Mouse (Mus musculus): ENCODE data around the gene Adam19. TPM values are rescaled to one million over a fixed set of nuclear protein-coding genes. Genes with fewer than 3 reads are reported as not detected.

Adam19 gene
- polyA plus RNA-seq, 1 experiment from 2014 or later: 4.5 TPM

DNA sequence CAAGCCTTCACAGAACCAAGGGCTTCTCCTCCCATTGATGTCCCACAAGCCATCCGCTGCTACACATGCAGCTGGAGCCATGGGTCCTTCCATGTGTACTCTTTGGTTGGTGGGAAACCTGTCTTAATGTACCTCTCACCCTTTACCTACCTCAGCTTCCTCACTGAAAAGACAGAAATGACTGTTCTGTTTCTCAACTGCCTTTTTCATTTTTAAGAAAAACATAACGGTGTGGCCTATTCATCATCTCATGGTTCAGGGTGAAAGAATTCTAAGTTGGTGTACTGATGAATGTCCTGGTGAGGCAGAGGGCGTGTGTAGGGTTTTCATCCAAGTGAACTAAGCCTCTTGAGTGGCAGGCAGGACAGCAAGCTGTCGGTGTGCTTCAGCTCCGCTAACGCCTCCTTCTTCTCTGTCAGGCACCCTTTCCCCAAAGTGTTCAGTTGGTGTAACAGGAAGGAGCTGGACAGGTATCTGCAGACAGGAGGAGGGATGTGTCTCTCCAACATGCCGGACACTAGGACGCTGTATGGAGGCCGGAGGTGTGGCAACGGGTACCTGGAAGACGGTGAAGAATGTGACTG is 71.1 kb downstream of the Adam19 start:
- Histone ChIP-seq H3K27me3 (replicated peaks; ENCODE audit: control insufficient read depth, insufficient read depth, low read length) (no peaks in the 10 kb centered on the region), H3K4me2 (ENCODE audit: low read length) (no peak overlapping the region), H3K9me3 (replicated peaks; ENCODE audit: control insufficient read depth, low read length) (no peaks in the 10 kb centered on the region), H3K9ac (ENCODE audit: low read length) (no peak overlapping the region), H3K4me3 (ENCODE audit: low read depth, low read length) (no peak overlapping the region), H3K36me3 (ENCODE audit: control insufficient read depth, insufficient read depth, low read length) (peaks cover 11% of the 10 kb centered on the region; the same call in 1 of the 2 replicates), H3K27ac (ENCODE audit: low read depth, low read length) (no peak overlapping the region), H3K4me1 (ENCODE audit: control insufficient read depth, insufficient read depth, low read length) (no peaks in the 10 kb centered on the region)
- DNase-seq (ENCODE audit: low spot score) (no peak), ATAC-seq (no peak)
- WGBS: 92% methylated on average over 11 of the region's 11 CpGs

DNA sequence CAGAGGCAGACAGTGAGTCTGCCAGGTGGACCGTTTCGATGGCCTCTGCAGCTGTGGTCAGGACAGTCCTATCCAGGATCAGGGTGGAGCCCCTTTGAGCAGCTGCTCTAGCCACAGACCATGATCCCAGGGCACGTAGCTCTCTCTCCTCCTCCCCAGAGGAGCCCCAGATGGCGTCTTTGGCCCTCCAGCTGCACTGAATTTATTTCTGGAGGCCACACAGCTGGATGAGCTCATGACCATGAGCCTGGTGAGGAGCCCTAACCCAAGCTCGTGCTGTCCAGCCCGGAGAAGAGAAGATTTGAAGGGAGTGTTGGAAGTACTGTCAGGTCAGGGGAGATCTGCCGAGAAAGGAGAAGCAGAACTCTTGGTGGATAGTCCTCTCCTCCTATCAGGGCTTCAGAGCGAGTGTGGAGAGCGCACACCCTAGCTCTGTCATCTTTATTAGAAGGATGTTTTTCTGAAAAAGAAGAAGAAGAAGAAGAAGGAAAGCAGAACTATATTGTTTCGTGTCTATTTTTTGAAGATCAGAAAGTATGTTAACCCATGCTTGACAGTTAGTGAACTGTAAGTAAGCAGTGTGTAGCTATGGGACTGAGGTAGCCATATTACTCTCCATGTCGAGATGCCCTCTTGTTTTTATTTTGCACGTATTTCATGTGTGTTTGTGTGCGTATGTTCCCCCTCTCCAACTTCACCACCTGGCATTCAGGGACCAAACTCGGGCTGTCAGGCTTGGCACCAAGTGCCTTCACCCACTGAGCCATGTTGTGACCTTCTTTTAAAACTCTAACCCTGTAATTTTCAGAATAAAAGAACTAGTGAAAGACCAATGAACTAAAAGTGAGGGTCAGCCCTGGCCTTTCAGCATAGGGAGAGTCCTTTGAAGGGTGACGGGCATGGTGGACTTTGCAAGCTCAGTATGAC is 72.1 kb downstream of the Adam19 start:
- no peak for DNase-seq (ENCODE audit: low spot score)
- Histone ChIP-seq H3K36me3 (ENCODE audit: control insufficient read depth, insufficient read depth, low read length) (peaks cover 11% of the 10 kb centered on the region; the same call in 1 of the 2 replicates), H3K9me3 (replicated peaks; ENCODE audit: control insufficient read depth, low read length) (no peaks in the 10 kb centered on the region), H3K27me3 (replicated peaks; ENCODE audit: control insufficient read depth, insufficient read depth, low read length) (no peaks in the 10 kb centered on the region), H3K4me1 (ENCODE audit: control insufficient read depth, insufficient read depth, low read length) (no peaks in the 10 kb centered on the region), H3K27ac (ENCODE audit: low read depth, low read length) (no peak overlapping the region), H3K9ac (ENCODE audit: low read length) (no peak overlapping the region), H3K4me3 (ENCODE audit: low read depth, low read length) (no peak overlapping the region), H3K4me2 (ENCODE audit: low read length) (no peak overlapping the region)
- WGBS: 84% methylated on average over 15 of the region's 15 CpGs
- ATAC-seq: no peak

DNA sequence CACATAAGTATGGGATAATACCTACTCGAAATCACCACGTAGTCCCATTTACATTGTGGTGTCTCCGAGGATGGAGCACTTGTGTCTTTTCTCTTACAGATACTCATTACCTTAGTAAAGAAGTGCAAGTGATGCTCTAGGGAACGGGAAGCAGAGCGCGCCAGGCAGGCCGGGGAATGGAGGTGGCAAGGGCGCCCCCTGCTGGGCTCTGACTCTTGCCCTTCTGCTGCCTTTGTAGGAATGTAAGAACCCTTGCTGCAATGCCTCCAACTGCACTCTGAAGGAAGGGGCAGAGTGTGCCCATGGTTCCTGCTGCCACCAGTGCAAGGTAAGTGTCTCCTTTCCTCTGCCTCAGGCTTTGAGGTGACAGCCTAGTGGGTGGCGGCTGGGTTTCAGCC is 72.8 kb downstream of the Adam19 start:
- DNase-seq (ENCODE audit: low spot score): no peak
- no peak for ATAC-seq
- H3K36me3 ChIP-seq (ENCODE audit: control insufficient read depth, insufficient read depth, low read length): peaks cover 11% of the 10 kb centered on the region; the same call in 1 of the 2 replicates
- no peak overlapping the region for H3K9ac ChIP-seq (ENCODE audit: low read length)
- no peaks in the 10 kb centered on the region for H3K9me3 ChIP-seq (replicated peaks; ENCODE audit: control insufficient read depth, low read length)
- WGBS: 72% methylated on average over 9 of the region's 9 CpGs
- H3K4me3 ChIP-seq (ENCODE audit: low read depth, low read length): no peak overlapping the region
- no peak overlapping the region for H3K27ac ChIP-seq (ENCODE audit: low read depth, low read length)
- H3K4me1 ChIP-seq (ENCODE audit: control insufficient read depth, insufficient read depth, low read length): no peaks in the 10 kb centered on the region
- no peak overlapping the region for H3K4me2 ChIP-seq (ENCODE audit: low read length)
- no peaks in the 10 kb centered on the region for H3K27me3 ChIP-seq (replicated peaks; ENCODE audit: control insufficient read depth, insufficient read depth, low read length)

DNA sequence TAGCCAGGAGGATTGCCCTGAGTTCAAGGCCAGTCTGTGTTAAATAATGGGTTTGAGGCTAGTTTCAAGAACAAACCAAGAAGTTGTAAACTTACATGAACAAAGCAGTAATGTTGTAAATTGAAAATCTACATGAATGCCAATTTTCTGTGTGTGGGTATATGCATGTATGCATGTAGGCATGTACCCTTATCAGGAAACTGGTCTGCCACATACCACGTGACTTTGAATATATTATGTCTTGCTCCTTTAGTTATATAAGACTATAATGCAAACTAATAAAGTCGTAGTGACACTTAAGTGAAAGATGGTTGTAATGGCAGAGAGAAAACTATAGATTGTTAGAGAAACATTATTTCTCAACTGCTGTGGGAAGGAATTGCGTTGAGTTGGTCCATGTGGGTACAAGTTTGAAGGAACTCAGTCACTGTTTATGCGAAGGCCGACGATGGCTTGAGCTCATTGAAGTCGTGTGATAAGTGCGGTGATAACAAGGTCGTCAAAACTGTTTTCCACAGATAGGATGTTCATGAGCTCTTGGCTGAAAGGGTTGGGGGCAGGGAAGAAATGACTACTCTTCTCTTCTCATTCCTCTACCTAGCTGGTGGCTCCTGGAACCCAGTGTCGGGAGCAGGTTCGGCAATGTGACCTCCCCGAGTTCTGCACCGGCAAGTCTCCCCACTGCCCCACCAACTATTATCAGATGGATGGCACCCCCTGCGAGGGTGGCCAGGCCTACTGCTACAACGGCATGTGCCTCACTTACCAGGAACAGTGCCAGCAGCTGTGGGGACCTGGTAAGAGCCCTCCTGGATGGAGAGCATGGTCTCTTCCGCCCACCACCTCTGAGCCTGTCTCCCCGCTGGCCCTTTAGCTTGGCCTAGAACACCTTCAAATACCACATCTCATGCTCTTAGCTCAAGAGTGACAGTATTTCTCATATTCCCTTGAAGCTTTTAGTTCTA is 75.5 kb downstream of the Adam19 start:
- no peaks in the 10 kb centered on the region for H3K27me3 ChIP-seq (replicated peaks; ENCODE audit: control insufficient read depth, insufficient read depth, low read length)
- DNase-seq (ENCODE audit: low spot score) (no peak), ATAC-seq (no peak)
- no peak overlapping the region for H3K4me2 ChIP-seq (ENCODE audit: low read length)
- H3K4me1 ChIP-seq (ENCODE audit: control insufficient read depth, insufficient read depth, low read length): no peaks in the 10 kb centered on the region
- no peak overlapping the region for H3K4me3 ChIP-seq (ENCODE audit: low read depth, low read length)
- H3K36me3 ChIP-seq (ENCODE audit: control insufficient read depth, insufficient read depth, low read length): peaks cover 17% of the 10 kb centered on the region
- no peak overlapping the region for H3K27ac ChIP-seq (ENCODE audit: low read depth, low read length)
- H3K9ac ChIP-seq (ENCODE audit: low read length): no peak overlapping the region
- WGBS: 93% methylated on average over 17 of the region's 17 CpGs
- H3K9me3 ChIP-seq (replicated peaks; ENCODE audit: control insufficient read depth, low read length): no peaks in the 10 kb centered on the region

DNA sequence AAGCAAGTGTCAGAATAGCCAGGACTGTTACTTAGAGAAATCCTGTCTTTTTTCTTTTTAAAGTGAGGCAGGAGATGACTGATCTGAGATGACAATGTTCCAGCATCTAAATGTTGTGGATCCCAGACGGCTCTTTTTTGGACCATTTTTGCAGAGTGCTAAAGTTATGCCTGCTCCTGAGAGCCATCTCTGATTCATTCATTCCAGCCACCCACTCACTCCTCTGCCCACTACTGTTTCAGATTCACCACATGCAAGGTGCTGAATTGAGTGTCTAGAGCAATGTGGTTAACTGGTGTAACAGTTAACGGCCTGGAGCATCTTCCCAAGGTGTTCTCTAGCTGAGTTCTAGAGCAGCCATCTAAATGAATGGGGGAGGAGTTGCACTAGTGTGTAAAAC is 79.1 kb downstream of the Adam19 start:
- H3K9ac ChIP-seq (ENCODE audit: low read length): no peak overlapping the region
- no peak overlapping the region for H3K4me2 ChIP-seq (ENCODE audit: low read length)
- peaks cover 30% of the 10 kb centered on the region for H3K36me3 ChIP-seq (ENCODE audit: control insufficient read depth, insufficient read depth, low read length)
- no peak overlapping the region for H3K27ac ChIP-seq (ENCODE audit: low read depth, low read length)
- no peak for ATAC-seq
- H3K27me3 ChIP-seq (replicated peaks; ENCODE audit: control insufficient read depth, insufficient read depth, low read length): no peaks in the 10 kb centered on the region
- H3K9me3 ChIP-seq (replicated peaks; ENCODE audit: control insufficient read depth, low read length): no peaks in the 10 kb centered on the region
- H3K4me1 ChIP-seq (ENCODE audit: control insufficient read depth, insufficient read depth, low read length): no peaks in the 10 kb centered on the region
- no peak overlapping the region for H3K4me3 ChIP-seq (ENCODE audit: low read depth, low read length)
- WGBS: 94% methylated on average over 2 of the region's 2 CpGs
- DNase-seq (ENCODE audit: low spot score): no peak

DNA sequence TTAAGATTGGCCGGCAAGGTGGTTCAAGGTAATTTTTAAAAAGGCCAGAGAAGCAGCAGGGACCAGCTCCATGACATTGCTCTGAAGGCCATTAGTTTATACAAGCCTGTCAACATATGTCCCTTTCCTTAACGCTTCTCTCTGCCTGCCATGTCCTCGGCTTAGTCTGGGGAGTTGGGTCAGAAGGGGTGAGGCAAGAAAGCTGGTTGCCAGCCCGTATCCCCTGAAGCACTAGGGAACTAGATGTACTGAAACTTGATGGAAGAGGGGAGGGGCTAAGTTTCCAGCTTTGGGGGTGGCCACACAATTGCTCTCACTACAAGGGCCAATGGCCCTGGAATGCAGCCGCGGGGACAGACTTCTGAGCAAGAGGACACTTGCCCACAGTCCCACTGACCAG is 87.5 kb downstream of the Adam19 start:
- H3K36me3 ChIP-seq (ENCODE audit: control insufficient read depth, insufficient read depth, low read length): peaks cover 44% of the 10 kb centered on the region

DNA sequence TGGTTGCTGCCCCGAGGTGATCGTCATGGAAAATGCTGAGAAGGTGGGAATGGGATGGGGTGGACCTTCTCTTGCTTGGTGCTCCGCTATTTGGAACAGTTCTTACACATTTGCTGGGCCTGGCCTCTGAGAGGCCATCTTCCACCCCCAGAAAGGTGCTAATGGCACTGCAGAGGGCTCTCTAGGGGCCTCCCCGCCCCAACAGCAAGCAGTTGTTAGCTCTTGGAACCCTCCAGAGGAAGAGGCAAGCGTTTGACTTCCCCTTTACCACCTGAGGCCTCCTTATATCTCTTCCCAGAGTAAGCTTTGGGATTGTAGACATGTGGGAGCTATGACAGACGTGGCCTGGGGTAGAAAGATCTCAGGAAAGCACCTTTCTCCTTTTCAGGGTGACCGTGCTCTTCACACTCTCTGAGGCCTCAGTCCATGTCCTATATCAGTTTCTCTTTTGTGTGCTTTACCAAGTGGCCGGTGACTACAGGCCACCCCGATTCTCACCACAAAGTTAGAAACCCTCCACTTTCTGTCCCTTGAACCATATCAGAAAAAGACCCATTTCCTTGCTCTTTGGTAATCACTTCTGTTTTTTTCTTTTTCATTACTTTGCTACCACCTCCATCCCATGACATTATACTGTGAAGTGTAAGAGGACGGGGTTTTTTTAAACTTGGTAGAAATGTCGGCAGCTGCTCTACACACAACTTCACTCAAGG is 89.5 kb downstream of the Adam19 start:
- Histone ChIP-seq H3K27me3 (replicated peaks; ENCODE audit: control insufficient read depth, insufficient read depth, low read length) (no peaks in the 10 kb centered on the region), H3K36me3 (ENCODE audit: control insufficient read depth, insufficient read depth, low read length) (peaks cover 29% of the 10 kb centered on the region), H3K9ac (ENCODE audit: low read length) (no peak overlapping the region), H3K4me2 (ENCODE audit: low read length) (no peak overlapping the region), H3K4me1 (ENCODE audit: control insufficient read depth, insufficient read depth, low read length) (no peaks in the 10 kb centered on the region), H3K27ac (ENCODE audit: low read depth, low read length) (no peak overlapping the region), H3K9me3 (replicated peaks; ENCODE audit: control insufficient read depth, low read length) (no peaks in the 10 kb centered on the region), H3K4me3 (ENCODE audit: low read depth, low read length) (no peak overlapping the region)
- DNase-seq (ENCODE audit: low spot score): no peak
- no peak for ATAC-seq
- WGBS: 87% methylated on average over 11 of the region's 11 CpGs

More for the DNA sequence above, 87.5 kb downstream of the Adam19 start:
- DNase-seq (ENCODE audit: low spot score): no peak
- no peaks in the 10 kb centered on the region for H3K27me3 ChIP-seq (replicated peaks; ENCODE audit: control insufficient read depth, insufficient read depth, low read length)
- WGBS: 87% methylated on average over 6 of the region's 6 CpGs
- ATAC-seq: no peak
- no peak overlapping the region for H3K4me2 ChIP-seq (ENCODE audit: low read length)
- no peak overlapping the region for H3K27ac ChIP-seq (ENCODE audit: low read depth, low read length)
- no peaks in the 10 kb centered on the region for H3K4me1 ChIP-seq (ENCODE audit: control insufficient read depth, insufficient read depth, low read length)
- no peaks in the 10 kb centered on the region for H3K9me3 ChIP-seq (replicated peaks; ENCODE audit: control insufficient read depth, low read length)
- no peak overlapping the region for H3K9ac ChIP-seq (ENCODE audit: low read length)
- H3K4me3 ChIP-seq (ENCODE audit: low read depth, low read length): no peak overlapping the region

DNA sequence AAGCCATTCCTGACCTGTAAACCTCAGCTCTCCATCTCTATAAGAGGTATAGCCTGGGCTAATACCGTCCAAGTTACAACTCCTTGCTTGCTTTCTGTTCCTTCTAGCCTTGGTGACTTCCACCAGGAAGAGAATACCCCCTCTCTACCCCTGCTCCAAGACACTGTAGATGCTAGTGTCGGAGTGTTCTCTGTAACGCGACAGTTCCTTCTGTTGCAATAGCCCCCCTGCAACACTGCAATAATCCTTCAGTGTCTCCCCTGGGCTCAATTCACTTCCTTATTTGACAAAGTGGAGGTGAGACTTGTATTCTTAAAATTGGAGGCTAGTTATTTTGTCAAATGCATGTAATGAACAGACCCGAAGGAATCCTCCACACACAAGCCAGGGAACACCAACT is 90.8 kb downstream of the Adam19 start:
- Histone ChIP-seq H3K9me3 (replicated peaks; ENCODE audit: control insufficient read depth, low read length) (no peaks in the 10 kb centered on the region), H3K36me3 (ENCODE audit: control insufficient read depth, insufficient read depth, low read length) (peaks cover 21% of the 10 kb centered on the region), H3K4me1 (ENCODE audit: control insufficient read depth, insufficient read depth, low read length) (no peaks in the 10 kb centered on the region), H3K27ac (ENCODE audit: low read depth, low read length) (no peak overlapping the region), H3K9ac (ENCODE audit: low read length) (no peak overlapping the region), H3K27me3 (replicated peaks; ENCODE audit: control insufficient read depth, insufficient read depth, low read length) (no peaks in the 10 kb centered on the region), H3K4me3 (ENCODE audit: low read depth, low read length) (no peak overlapping the region), H3K4me2 (ENCODE audit: low read length) (no peak overlapping the region)
- WGBS: 96% methylated on average over 5 of the region's 5 CpGs
- DNase-seq (ENCODE audit: low spot score) (no peak), ATAC-seq (no peak)
